Mouse (Mus musculus) monocyte, adult 59 days (primary cell): ENCODE measurements around the gene Nsmce3. TPM values are rescaled to one million over a fixed set of nuclear protein-coding genes. Genes with fewer than 3 reads are reported as not detected.

Experiments
- total RNA-seq, 2 experiments: library from RNA; stranded (reverse); gene quantifications; one replicate each; pipeline ENCODE4 v1.2.4; 2023

Nsmce3 gene
- total RNA-seq, result 1 to 10 TPM; 4.5 to 5.6 TPM

DNA sequence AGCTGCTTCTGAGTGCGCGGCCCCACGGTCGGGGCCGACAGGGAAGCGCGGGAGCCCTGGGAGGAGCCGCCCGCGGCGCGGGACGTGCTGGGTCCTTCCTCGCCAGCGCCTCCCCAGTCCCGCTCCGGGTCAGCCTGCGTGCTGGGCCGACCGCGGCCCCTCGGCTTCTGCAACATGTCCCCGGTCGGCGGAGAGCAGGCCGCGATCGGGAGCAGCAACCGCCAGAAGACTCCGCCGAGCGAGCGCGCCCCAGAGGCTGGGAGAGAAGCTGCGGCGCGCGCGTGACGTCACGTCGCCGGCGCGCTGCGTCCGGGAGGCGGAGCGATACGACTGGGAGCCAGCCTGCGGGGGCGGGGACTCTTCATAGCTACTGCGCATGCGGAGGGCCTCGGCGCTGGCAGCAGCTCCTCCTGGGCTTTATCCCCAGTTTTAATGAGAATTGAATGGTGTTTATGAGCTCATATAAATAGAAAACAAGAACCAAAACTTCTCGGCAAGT is at the start of gene Nsmce3:
Gene Nsmce3 (minus strand): TSS at position 255 of the 499 bp plus-strand sequence.

